Mouse (Mus musculus) ES-E14 (cell line): ENCODE results near the gene Disp1.

Experiments used
- CHD2 ChIP-seq: IDR thresholded peaks from 2 replicates; pipeline ENCODE4 v1.6.1; 2014; ENCODE audit warnings: mild to moderate bottlenecking, low read depth, low read length, inconsistent platforms
- MAFK ChIP-seq: IDR thresholded peaks from 2 replicates; pipeline ENCODE4 v1.6.1; 2014; ENCODE audit warnings: mild to moderate bottlenecking, low read depth, low read length, inconsistent platforms; ENCODE audit not compliant: insufficient read depth
- ZC3H11A ChIP-seq: IDR thresholded peaks from 2 replicates; pipeline ENCODE4 v1.6.1; 2012; ENCODE audit warnings: low read depth, mild to moderate bottlenecking, inconsistent platforms, low read length, borderline replicate concordance
- ZNF384 ChIP-seq: IDR thresholded peaks from 2 replicates; pipeline ENCODE4 v1.6.1; 2012; ENCODE audit warnings: low read depth, low read length, inconsistent platforms

- TF ChIP-seq ZC3H11A: no peak
- no peak for TF ChIP-seq CHD2
- TF ChIP-seq ZNF384: no peak
- TF ChIP-seq MAFK: no peak
Measured at GRCm38 (mm10) chr1:183072263-183073050, 148.9 kb downstream of the Disp1 start.
